Mouse (Mus musculus) erythroblast, embryonic 14.5 days (primary cell): Measurements from ENCODE around the gene Hist2h4. TPM values are rescaled to one million over a fixed set of nuclear protein-coding genes. Genes with fewer than 3 reads are reported as not detected.
A peak's percentile ranks its signal among the peaks of the same experiment; 100 is the strongest.
"Not testable (repeated sequence)": the region's sequence is repeated elsewhere in the genome, so short reads cannot be mapped to it uniquely, and the experiment has no call there.

ENCODE experiments used
- H3K27me3 ChIP-seq: 2 replicates; pipeline ENCODE4 v1.6.1; 2012; ENCODE audit warnings: inconsistent platforms; ENCODE audit not compliant: control insufficient read depth
- H3K36me3 ChIP-seq: 2 replicates; pipeline ENCODE4 v1.6.1; 2012; ENCODE audit warnings: mild to moderate bottlenecking, inconsistent platforms; ENCODE audit not compliant: control insufficient read depth
- H3K4me1 ChIP-seq: 2 replicates; pipeline ENCODE4 v1.6.1; 2012; ENCODE audit warnings: inconsistent platforms; ENCODE audit not compliant: control insufficient read depth
- H3K4me3 ChIP-seq: replicated peaks from 2 replicates; pipeline ENCODE3; 2012; ENCODE audit warnings: moderate library complexity, mild to moderate bottlenecking, inconsistent platforms
- H3K9me3 ChIP-seq: 2 replicates; pipeline ENCODE4 v1.6.1; 2012; ENCODE audit warnings: low read length, inconsistent platforms, mixed read lengths; ENCODE audit not compliant: control insufficient read depth
- GATA1 ChIP-seq: IDR thresholded peaks from 2 replicates; pipeline ENCODE4 v1.6.1; 2012; ENCODE audit warnings: low read length, inconsistent platforms, mixed read lengths
- TAL1 ChIP-seq: IDR thresholded peaks from 3 replicates; pipeline ENCODE4 v1.6.1; 2012; ENCODE audit warnings: low read length, inconsistent platforms, mixed read lengths
- polyA plus RNA-seq: library from polyadenylated mRNA; stranded (reverse); fragments of >175 nt; gene quantifications from 2 replicates; pipeline ENCODE4 v1.2.3, GENCODE M21; 2012

Hist2h4 gene
- polyA plus RNA-seq, 1 experiment, result 7.2 TPM

GRCm38 (mm10) chr3:96240799-96241197, 22.3 kb downstream of the Hist2h4 start:
- TF ChIP-seq TAL1 (no peak), GATA1 (no peak)
- Histone ChIP-seq H3K4me3 (peak overlapping the region; percentile 59), H3K27me3 (no peaks in the 10 kb centered on the region), H3K36me3 (peaks cover 17% of the 10 kb centered on the region), H3K4me1 (peaks cover 69% of the 10 kb centered on the region), H3K9me3 (no peaks in the 10 kb centered on the region)

- peaks cover 74% of the 10 kb centered on the region for H3K4me1 ChIP-seq
- H3K4me3 ChIP-seq, result peak within 1 kb of the TSS; percentile 60
Observed at GRCm38 (mm10) chr3:96239949-96240798, 22.9 kb downstream of the Hist2h4 start, which contains the start of gene Hist2h2aa2. Gene Hist2h2aa2, minus strand, starts transcription at chr3:96240276.

GRCm38 (mm10) chr3:96238954-96239793, 23.9 kb downstream of the Hist2h4 start, which contains the start of gene Hist2h3c2:
Gene Hist2h3c2, minus strand, starts transcription at chr3:96239127.
- H3K27me3 ChIP-seq, H3K9me3 ChIP-seq: not testable (repeated sequence)
- Histone ChIP-seq H3K36me3 (peaks cover 18% of the 10 kb centered on the region), H3K4me3 (peak within 1 kb of the TSS; percentile 65), H3K4me1 (peaks cover 66% of the 10 kb centered on the region)

More at GRCm38 (mm10) chr3:96239949-96240798, 22.9 kb downstream of the Hist2h4 start, which contains the start of gene Hist2h2aa2:
- H3K36me3 ChIP-seq, result peaks cover 20% of the 10 kb centered on the region
- not testable (repeated sequence) for H3K27me3 ChIP-seq, H3K9me3 ChIP-seq

GRCm38 (mm10) chr3:96237904-96238511, 25.1 kb downstream of the Hist2h4 start:
- Histone ChIP-seq H3K4me3 (peak overlapping the region; percentile 65), H3K4me1 (peaks cover 56% of the 10 kb centered on the region), H3K36me3 (peaks cover 13% of the 10 kb centered on the region), H3K9me3 (no peaks in the 10 kb centered on the region), H3K27me3 (no peaks in the 10 kb centered on the region)
- no peak for TF ChIP-seq TAL1

- H3K36me3 ChIP-seq, result peaks cover 12% of the 10 kb centered on the region
Observed at GRCm38 (mm10) chr3:96237335-96237903, 25.7 kb downstream of the Hist2h4 start.

GRCm38 (mm10) chr3:96236834-96237334, 26.2 kb downstream of the Hist2h4 start:
- Histone ChIP-seq H3K27me3 (no peaks in the 10 kb centered on the region), H3K4me1 (peaks cover 52% of the 10 kb centered on the region), H3K4me3 (peak overlapping the region; percentile 65), H3K9me3 (no peaks in the 10 kb centered on the region), H3K36me3 (peaks cover 8% of the 10 kb centered on the region)
- no peak for TF ChIP-seq GATA1
- TF ChIP-seq TAL1, result no peak

More at GRCm38 (mm10) chr3:96237335-96237903, 25.7 kb downstream of the Hist2h4 start:
- Histone ChIP-seq H3K4me1 (peaks cover 52% of the 10 kb centered on the region), H3K9me3 (no peaks in the 10 kb centered on the region), H3K4me3 (peak overlapping the region; percentile 65), H3K27me3 (no peaks in the 10 kb centered on the region)
- no peak for TF ChIP-seq GATA1
- no peak for TF ChIP-seq TAL1

- H3K4me3 ChIP-seq, result peak overlapping the region; percentile 65
- H3K36me3 ChIP-seq, result peaks cover 2% of the 10 kb centered on the region; the same call in 1 of the 2 replicates
- H3K4me1 ChIP-seq, result peaks cover 49% of the 10 kb centered on the region
- TF ChIP-seq GATA1, result no peak
- no peak for TF ChIP-seq TAL1
- no peaks in the 10 kb centered on the region for H3K9me3 ChIP-seq
- no peaks in the 10 kb centered on the region for H3K27me3 ChIP-seq
Observed at GRCm38 (mm10) chr3:96235836-96236235, 27.3 kb downstream of the Hist2h4 start.

GRCm38 (mm10) chr3:96234914-96235313, 28.2 kb downstream of the Hist2h4 start:
- H3K4me3 ChIP-seq, result peak overlapping the region; percentile 65
- peaks cover 2% of the 10 kb centered on the region; the same call in 1 of the 2 replicates for H3K36me3 ChIP-seq
- peaks cover 44% of the 10 kb centered on the region for H3K4me1 ChIP-seq
- no peaks in the 10 kb centered on the region for H3K9me3 ChIP-seq
- TF ChIP-seq TAL1 (no peak), GATA1 (no peak)
- H3K27me3 ChIP-seq, result no peaks in the 10 kb centered on the region
